Mouse (Mus musculus) hematopoietic multipotent progenitor cell, adult 10-12 weeks (in vitro differentiated cells): ENCODE data around the gene Sik1. TPM values are rescaled to one million over a fixed set of nuclear protein-coding genes. Genes with fewer than 3 reads are reported as not detected.

Source experiments
- polyA plus RNA-seq: library from polyadenylated mRNA; stranded (reverse); fragments of >175 nt; gene quantifications from 2 replicates; pipeline ENCODE4 v1.2.3, GENCODE M21; 2012; ENCODE audit warnings: low replicate concordance

Gene Sik1
- 52.4 and 89.1 TPM in 2 replicates for polyA plus RNA-seq

DNA sequence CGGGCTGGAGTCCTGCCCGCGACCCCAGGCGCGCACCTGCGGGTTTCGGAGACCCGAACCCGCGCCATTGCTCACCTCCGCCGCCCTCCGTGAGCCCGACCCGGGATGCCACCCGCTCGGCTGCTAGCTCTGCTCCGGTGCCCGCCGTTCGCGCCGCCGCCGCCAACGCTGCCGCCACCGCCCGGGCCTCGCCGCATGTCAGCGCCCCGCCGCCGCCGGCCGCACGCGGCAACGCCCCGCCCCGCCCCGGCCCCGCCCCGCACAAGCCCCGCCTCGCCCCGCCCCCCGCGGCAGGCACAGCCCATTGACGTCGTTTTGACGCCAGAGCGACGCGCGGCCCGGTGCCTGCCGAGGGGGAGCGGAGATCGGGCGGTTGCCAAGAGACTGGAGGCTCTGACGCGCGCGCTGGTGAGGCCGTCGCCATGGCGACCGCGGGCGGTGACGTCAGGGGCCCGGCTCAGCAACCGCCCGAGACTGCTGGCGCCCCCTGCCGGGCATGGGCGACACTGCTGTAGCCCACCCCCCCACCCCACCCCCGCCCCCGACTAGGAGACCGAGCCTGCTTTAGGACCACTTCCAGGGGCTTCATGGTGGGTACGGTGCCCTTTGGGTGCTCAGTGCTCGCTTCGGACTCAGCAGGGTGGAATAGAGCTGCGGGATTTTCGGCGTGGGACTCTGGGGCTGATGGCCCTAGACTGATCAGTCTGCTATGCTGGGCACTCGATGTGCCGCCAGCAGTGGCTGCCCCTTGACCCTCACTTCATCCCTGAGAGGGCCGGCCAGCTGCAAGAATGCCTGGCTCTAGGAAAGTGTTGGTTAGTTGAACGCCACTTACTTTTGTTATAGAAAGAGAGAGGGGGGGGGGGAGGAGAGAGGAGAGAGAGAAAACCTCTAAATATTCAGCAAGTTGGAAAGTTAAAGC lies at the start of gene Sik1:
TSS of gene Sik1 (minus strand) at position 208 of the 922 bp plus-strand sequence.

Other genes with a start within 250 kb of the Sik1 start
- gene Cbs, start 218.6 kb downstream of the Sik1 start, polyA plus RNA-seq: 0.02 TPM in 1 of 2 replicates, not detected in the other
- gene U2af1, start 196.9 kb downstream of the Sik1 start, polyA plus RNA-seq: 40.4 and 44.9 TPM in 2 replicates
- gene Cryaa, start 178.0 kb downstream of the Sik1 start, polyA plus RNA-seq: not detected in 2 replicates
- 60.2 and 143 TPM in 2 replicates for gene Rrp1b, start 180.3 kb upstream of the Sik1 start, polyA plus RNA-seq
- 0.08 TPM in 1 of 2 replicates, not detected in the other for gene Hsf2bp, start 180.5 kb upstream of the Sik1 start, polyA plus RNA-seq